Mouse (Mus musculus): ENCODE measurements around the gene Cpox. TPM values are rescaled to one million over a fixed set of nuclear protein-coding genes. Genes with fewer than 3 reads are reported as not detected.
A peak's percentile ranks its signal among the peaks of the same experiment; 100 is the strongest.
"Not testable (repeated sequence)": the region's sequence is repeated elsewhere in the genome, so short reads cannot be mapped to it uniquely, and the experiment has no call there.

The Cpox gene
- total RNA-seq (2015; ENCODE audit: low replicate concordance) (410 and 442 TPM in 2 replicates), total RNA-seq (2017; ENCODE audit: low replicate concordance) (412 and 476 TPM in 2 replicates)

- ATAC-seq (replicated peaks; ENCODE audit: low FRiP score, poor library complexity, severe bottlenecking): peak; percentile 87
Observed at GRCm38 (mm10) chr16:58669917-58670630, at the start of gene Cpox. Gene Cpox (plus strand): TSS chr16:58670292.

GRCm38 (mm10) chr16:58622377-58622776 lies 47.7 kb upstream of the Cpox start:
- ATAC-seq (replicated peaks; ENCODE audit: low FRiP score, poor library complexity, severe bottlenecking): no peak

GRCm38 (mm10) chr16:58623114-58623513 lies 47.0 kb upstream of the Cpox start:
- no peak for ATAC-seq (replicated peaks; ENCODE audit: low FRiP score, poor library complexity, severe bottlenecking)

- no peak for ATAC-seq (replicated peaks; ENCODE audit: low FRiP score, poor library complexity, severe bottlenecking)
Observed at GRCm38 (mm10) chr16:58623944-58624343, 46.1 kb upstream of the Cpox start.

GRCm38 (mm10) chr16:58627597-58628335 lies 42.3 kb upstream of the Cpox start:
- ATAC-seq (replicated peaks; ENCODE audit: low FRiP score, poor library complexity, severe bottlenecking): peak; percentile 78

- no peak for ATAC-seq (replicated peaks; ENCODE audit: low FRiP score, poor library complexity, severe bottlenecking)
Observed at GRCm38 (mm10) chr16:58628336-58628680, 41.8 kb upstream of the Cpox start.

GRCm38 (mm10) chr16:58628968-58629367 lies 41.1 kb upstream of the Cpox start:
- ATAC-seq (replicated peaks; ENCODE audit: low FRiP score, poor library complexity, severe bottlenecking): no peak

- no peak for ATAC-seq (replicated peaks; ENCODE audit: low FRiP score, poor library complexity, severe bottlenecking)
Observed at GRCm38 (mm10) chr16:58629736-58630135, 40.4 kb upstream of the Cpox start.

GRCm38 (mm10) chr16:58635866-58636265 lies 34.2 kb upstream of the Cpox start:
- no peak for ATAC-seq (replicated peaks; ENCODE audit: low FRiP score, poor library complexity, severe bottlenecking)

GRCm38 (mm10) chr16:58637448-58637847 lies 32.6 kb upstream of the Cpox start:
- ATAC-seq (replicated peaks; ENCODE audit: low FRiP score, poor library complexity, severe bottlenecking): 0 out of 2 replicates have a peak, but pooled peaks have one; percentile 32

- no peak for ATAC-seq (replicated peaks; ENCODE audit: low FRiP score, poor library complexity, severe bottlenecking)
Observed at GRCm38 (mm10) chr16:58638016-58638415, 32.1 kb upstream of the Cpox start.

GRCm38 (mm10) chr16:58638689-58639175 lies 31.4 kb upstream of the Cpox start, which contains the start of gene E330017A01Rik:
Gene E330017A01Rik (minus strand): TSS chr16:58638739.
- ATAC-seq (replicated peaks; ENCODE audit: low FRiP score, poor library complexity, severe bottlenecking): 0 out of 2 replicates have a peak, but pooled peaks have one; percentile 60

- no peak for ATAC-seq (replicated peaks; ENCODE audit: low FRiP score, poor library complexity, severe bottlenecking)
Observed at GRCm38 (mm10) chr16:58649979-58650378, 20.1 kb upstream of the Cpox start.

- ATAC-seq (replicated peaks; ENCODE audit: low FRiP score, poor library complexity, severe bottlenecking): no peak
Observed at GRCm38 (mm10) chr16:58655751-58656150, 14.3 kb upstream of the Cpox start.

- no peak for ATAC-seq (replicated peaks; ENCODE audit: low FRiP score, poor library complexity, severe bottlenecking)
Observed at GRCm38 (mm10) chr16:58656526-58656925, 13.6 kb upstream of the Cpox start.

GRCm38 (mm10) chr16:58658668-58659067 lies 11.4 kb upstream of the Cpox start:
- peak; percentile 65 for ATAC-seq (replicated peaks; ENCODE audit: low FRiP score, poor library complexity, severe bottlenecking)

GRCm38 (mm10) chr16:58661826-58662225 lies 8.3 kb upstream of the Cpox start:
- peak; percentile 78 for ATAC-seq (replicated peaks; ENCODE audit: low FRiP score, poor library complexity, severe bottlenecking)

GRCm38 (mm10) chr16:58662287-58662791 lies 7.8 kb upstream of the Cpox start:
- no peak for ATAC-seq (replicated peaks; ENCODE audit: low FRiP score, poor library complexity, severe bottlenecking)

GRCm38 (mm10) chr16:58663021-58663420 lies 7.1 kb upstream of the Cpox start:
- peak; percentile 70 for ATAC-seq (replicated peaks; ENCODE audit: low FRiP score, poor library complexity, severe bottlenecking)

GRCm38 (mm10) chr16:58663816-58664215 lies 6.3 kb upstream of the Cpox start:
- ATAC-seq (replicated peaks; ENCODE audit: low FRiP score, poor library complexity, severe bottlenecking): no peak

GRCm38 (mm10) chr16:58665137-58665536 lies 5.0 kb upstream of the Cpox start:
- ATAC-seq (replicated peaks; ENCODE audit: low FRiP score, poor library complexity, severe bottlenecking): not testable (repeated sequence)

Data from erythroblast, adult 5-6 weeks (primary cell).